Mouse (Mus musculus) adrenal gland, postnatal 36 days (tissue): ENCODE measurements at regions not wholly inside any gene's neighbourhood (a gene's known extent, or its start where the extent isn't known, plus 50 kb on each side); places are given as distances from the start of the nearest gene placed in this dataset. TPM values are rescaled to one million over a fixed set of nuclear protein-coding genes. Genes with fewer than 3 reads are reported as not detected.

Experiments used
- DNase-seq, 2 experiments: peaks; one replicate each; pipeline ENCODE4 v3.0.0; 2021; ENCODE audit warnings: mixed read lengths in 1 of 2
- microRNA-seq: library from miRNA; unstranded; fragments of <30 nt; microRNA quantifications from one replicate; pipeline ENCODE4 v1.2.0, GENCODE M21; 2021

GRCm38 (mm10) chr5:83091483-83091882 lies 263.5 kb downstream of the Tecrl start:
- DNase-seq = no peak

GRCm38 (mm10) chr5:83054819-83055218 lies 300.2 kb downstream of the Tecrl start:
- no peak for DNase-seq

- DNase-seq = no peak
Observed at GRCm38 (mm10) chr5:83047214-83047613, 307.8 kb downstream of the Tecrl start.

DNA sequence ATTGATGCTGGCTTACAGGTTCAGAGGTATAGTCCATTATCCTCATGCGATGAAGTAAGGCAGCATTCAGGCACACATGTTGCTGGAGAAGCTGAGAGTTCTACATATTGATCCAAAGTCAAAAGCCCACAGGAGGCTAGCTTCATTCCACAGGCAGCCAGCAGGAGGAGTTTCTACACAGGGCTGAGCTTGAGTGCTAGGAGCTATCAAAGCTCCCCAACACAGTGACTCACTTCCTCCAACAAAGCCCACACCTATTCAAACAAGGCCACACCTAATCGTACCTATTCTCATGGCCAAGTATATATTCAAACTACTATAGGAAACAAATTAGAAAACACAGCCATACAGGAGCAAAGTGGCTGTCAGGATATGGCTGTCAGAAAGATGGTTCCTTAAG lies 325.3 kb downstream of the Tecrl start:
- no peak for DNase-seq

GRCm38 (mm10) chr5:83006038-83006437 lies 349.0 kb downstream of the Tecrl start:
- DNase-seq = no peak

- no peak for DNase-seq
Observed at GRCm38 (mm10) chr5:82989056-82989455, 365.9 kb downstream of the Tecrl start.

DNA sequence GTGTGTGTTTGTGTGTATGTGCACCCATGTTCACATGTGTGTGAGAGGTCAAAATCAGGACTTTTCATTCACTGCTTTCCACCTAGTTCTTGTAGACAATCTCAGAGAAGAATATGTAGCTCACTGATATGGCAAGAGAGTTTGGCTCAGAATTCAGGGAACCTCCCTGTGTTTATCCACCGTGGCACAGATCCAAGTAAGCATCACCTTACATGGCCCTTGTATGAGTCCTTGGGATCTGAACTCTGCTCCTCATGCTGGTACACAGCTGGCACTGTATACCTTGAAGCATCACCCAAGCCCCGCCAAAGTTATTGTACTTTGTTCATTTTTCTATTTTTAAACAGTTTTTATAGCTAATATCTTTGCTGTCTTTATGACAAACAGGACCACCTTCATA lies 385.7 kb downstream of the Tecrl start:
- DNase-seq = no peak

DNA sequence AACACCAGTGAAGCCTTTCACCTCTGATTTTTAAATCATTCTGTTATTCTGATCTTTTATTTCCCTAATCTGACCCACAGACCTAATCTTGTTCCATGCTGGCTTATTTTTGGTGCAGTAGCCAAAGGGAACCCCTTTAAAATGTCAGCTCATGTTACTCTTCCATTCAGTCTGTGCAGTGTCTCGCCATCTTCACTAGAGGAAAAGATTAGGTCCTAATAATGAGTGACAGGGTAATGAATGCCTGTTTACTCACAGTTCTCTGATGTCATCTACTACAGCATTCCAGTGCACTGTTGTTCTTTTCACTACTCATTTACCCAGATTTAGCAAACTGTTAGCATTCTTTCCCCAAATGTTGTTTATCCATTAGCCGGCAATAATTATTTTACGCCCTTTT lies 388.2 kb downstream of the Tecrl start:
- no peak for DNase-seq

DNA sequence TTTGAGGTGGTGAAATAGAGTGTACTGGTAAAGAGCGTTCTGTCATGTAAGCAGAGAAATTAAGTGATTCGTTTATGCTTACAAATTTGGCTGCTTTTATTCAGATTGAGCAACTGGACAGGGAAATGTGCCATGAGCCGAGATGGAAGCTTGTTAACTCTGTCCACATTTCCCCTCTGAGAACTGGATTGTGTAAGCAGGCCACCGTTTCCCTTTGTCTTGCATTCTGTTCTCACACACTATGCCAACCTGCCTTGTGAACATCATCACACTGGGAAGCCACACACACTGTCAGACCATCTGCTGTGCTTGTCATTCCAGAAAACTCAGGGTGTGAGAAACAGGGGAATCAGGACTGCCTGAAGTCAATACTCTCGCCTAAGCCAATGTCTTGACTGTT lies 388.8 kb downstream of the Tecrl start:
- DNase-seq = peak; percentile 10 to 27

DNA sequence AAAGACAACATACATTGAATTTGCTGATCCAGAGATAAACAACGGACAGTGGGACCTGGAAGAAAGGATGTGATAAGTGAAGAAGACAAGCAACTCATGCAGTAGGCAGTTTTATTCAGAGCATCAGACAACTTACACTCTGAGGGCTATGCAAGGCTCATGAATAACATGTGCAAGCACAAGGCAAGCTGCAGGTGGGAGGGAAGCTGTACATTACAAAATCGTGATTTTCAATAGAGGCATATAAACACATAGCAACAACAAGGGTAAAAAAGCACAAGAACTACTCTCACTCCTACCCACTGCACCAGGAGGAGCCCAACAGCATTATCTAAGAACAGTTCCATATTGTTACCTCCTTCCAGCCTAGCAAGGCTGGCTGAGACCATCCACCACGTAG lies 390.5 kb downstream of the Tecrl start:
- no peak for DNase-seq

DNA sequence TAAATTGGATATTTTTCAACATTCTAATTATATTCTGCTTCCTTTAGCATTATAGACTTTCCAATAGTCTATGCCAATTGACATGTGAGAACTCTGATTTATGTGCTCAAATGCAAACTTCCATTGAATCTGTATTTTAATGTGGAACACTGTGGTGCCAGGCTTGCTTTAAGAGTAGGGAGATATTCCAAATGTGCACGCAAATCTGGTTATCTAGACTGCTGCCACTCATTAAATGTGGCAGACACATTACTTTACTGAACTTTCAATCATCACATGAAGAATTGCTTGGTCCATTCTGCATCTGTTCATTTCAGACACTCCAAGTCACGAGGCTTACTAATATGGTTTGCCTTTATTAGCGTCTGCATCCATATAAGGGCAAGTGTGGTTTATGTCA lies 399.0 kb downstream of the Tecrl start:
- no peak for DNase-seq

- DNase-seq = no peak
Observed at GRCm38 (mm10) chr5:82947060-82947459, 407.9 kb downstream of the Tecrl start.

DNA sequence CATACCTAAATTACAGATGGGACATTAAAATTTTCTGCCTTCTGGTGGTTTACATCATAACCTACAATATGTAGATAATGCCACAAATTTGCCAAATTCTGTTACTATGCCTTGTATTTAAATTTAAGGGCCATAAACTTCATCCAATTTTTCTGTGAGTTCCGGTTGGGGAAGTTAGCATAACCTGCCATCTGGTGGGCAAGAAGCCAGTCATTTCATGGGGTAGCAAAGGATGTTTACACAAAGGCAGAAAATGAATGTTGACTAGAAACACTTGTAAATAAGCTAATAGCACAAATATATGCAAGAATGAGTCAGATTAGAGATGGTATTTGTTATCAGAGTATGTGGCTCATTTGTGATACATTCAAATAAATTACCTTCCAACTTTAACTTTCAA lies 415.2 kb downstream of the Tecrl start:
- no peak for DNase-seq

GRCm38 (mm10) chr5:82899347-82899746 lies 455.6 kb downstream of the Tecrl start:
- peak in 1 of 2 experiments; percentile 3 for DNase-seq

DNA sequence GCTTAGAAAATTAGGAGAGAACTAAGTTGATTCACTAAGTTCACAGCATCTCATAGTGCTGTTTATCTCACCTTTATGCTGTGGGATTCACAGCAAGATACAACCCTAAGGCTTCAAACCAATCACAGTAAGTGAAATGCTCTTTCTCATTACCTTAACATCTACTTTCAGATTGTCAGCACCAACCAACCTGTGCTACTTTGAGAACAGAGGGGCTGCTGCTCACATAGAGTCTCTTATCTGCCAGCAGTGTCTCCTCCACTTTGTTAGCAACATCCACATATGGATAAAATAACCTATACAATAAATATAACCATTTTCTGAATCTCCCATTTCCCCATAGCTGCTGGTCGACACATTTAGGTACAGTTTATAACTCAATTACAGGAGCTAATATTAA lies 456.1 kb downstream of the Tecrl start:
- no peak for DNase-seq

GRCm38 (mm10) chr5:82898389-82898788 lies 456.6 kb downstream of the Tecrl start:
- no peak for DNase-seq

DNA sequence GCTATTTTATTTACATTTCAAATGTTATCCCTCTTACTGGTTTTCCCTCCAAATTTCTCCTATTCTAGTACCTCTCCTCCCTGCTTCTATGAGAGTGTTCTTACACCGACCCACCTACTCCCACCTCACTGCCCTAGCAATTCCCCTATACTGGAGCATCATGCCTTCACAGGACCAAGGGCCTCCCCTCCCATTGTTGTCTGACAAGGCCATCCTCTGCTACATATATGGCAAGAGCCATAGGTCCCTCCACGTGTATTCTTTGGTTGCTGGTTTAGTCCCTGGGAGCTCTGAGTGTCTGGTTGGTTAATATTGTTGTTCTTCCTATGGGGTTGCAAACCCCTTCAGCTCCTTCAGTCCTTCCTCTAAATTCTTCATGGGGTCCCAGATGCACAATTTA lies 485.7 kb downstream of the Tecrl start:
- DNase-seq = no peak

GRCm38 (mm10) chr5:82864347-82864746 lies 490.6 kb downstream of the Tecrl start:
- no peak for DNase-seq

DNA sequence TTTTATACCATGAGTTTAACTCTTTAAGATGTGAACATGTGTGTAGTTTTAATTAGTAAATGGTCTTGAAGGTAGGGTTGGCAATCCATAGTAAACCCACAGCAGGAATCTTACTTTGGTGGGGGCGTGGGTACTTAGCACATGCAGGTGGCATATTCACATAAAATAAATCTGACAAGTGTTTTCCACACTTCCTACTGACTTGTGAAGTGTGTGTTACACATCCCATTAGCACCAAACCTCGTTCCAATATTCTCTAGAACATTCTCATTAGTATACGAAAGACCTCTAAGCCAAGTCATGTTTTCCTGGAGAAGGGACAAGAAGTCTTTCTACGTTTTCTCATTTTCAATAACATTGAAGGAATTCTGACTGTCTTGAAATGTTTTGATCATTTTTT lies 529.7 kb downstream of the Tecrl start:
- no peak for DNase-seq

GRCm38 (mm10) chr5:82793197-82793596 lies 561.8 kb downstream of the Tecrl start:
- DNase-seq = no peak

Small RNA genes in the stretch of these regions (microRNA-seq; reads per million reads assigned to microRNA genes)
- not detected for gene Mir1187
